Mouse (Mus musculus) naive thymus-derived CD4-positive, alpha-beta T cell, adult 2 months (primary cell): ENCODE results near the gene Atp6v1d.

ENCODE experiments used
- DNase-seq: peaks from one replicate; pipeline ENCODE4 v3.0.0-alpha.2; 2011; ENCODE audit warnings: low read depth

Gene Atp6v1d

GRCm38 (mm10) chr12:78794236-78794635 is 67.2 kb downstream of the Atp6v1d start:
- DNase-seq: no peak

GRCm38 (mm10) chr12:78790791-78791190 is 70.6 kb downstream of the Atp6v1d start:
- DNase-seq: no peak
